Mouse (Mus musculus): Measurements from ENCODE around the gene Sec63.

The Sec63 gene

DNA sequence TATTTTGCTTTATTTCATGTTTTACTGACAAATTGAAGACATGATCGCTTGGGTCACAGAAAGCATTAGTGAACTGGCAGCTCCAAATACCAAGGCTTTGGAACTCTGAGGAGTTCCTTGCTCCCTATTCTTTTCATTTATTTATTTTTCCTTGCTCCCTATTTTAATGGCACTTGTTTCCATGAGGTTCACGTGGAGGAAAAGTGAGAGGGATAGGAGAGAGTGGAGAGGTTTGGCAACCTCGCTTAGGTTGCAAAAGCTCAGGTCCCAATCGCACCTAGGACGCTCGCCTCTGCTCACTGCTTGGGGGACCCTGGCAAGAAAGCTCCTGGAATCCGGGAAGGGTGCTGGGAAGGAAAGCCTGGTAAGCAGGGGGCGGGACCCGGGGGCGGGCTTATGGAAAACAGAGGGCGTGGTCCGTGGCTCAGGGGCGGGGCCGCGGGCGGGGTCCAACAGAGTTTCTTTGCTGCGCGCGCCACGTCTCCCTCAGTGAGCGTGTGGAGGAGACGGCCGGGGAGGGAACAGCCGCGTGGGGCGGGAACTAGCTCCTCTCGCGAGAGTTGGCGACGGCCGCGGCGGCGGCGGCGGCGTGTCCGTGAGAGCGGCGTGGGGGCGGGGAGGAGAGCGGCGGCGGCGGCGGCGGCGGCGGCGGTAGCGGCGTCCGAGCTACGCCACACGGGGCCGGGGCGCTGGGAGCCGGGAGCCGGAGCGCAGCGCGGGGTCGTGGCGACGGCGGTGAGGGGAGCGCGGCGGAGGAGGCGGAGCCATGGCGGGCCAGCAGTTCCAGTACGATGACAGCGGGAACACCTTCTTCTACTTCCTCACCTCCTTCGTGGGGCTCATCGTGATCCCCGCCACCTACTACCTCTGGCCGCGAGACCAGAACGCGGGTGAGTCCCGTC is at the start of gene Sec63:
Gene Sec63 (plus strand): TSS at position 498 of the 902 bp plus-strand sequence.
- WGBS, result under 1% methylated on average over 71 of the region's 81 CpGs

- 24% methylated on average over 9 of the region's 9 CpGs for WGBS
Measured at GRCm38 (mm10) chr10:42714676-42715075, 46.6 kb upstream of the Sec63 start.

DNA sequence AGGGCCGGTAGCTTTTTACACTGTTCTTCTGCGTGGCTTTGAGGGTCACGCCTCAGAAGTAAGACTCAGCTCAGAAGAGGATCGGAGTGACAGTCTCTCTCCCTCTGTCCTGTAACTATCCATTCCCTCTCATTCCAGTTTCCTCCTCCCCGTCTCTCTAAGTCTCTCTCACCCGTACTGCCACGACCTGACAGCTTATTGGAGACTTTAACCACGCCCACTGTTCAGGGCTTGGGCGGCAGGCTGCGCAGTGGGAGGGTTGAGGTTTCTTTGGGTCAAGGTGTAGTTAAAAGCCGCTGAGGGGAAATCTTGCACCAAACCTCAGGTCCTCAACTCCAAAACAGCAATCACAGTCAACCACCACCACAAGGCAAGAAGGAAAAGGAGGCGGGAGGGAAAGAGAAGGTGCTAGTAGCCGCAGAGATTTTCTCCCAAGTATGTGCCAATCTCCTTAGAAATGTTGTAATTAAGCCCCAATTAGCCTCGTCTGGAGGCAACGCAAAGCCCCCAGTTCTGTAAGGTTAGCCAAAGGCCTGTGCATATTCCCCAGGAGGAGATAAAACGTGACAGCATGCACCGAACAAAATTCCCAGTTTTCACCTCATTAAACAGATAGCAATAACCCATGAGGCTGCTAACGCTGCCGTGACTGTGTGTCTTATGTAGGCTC is 45.8 kb upstream of the Sec63 start:
- WGBS, result 42% methylated on average over 19 of the region's 19 CpGs

DNA sequence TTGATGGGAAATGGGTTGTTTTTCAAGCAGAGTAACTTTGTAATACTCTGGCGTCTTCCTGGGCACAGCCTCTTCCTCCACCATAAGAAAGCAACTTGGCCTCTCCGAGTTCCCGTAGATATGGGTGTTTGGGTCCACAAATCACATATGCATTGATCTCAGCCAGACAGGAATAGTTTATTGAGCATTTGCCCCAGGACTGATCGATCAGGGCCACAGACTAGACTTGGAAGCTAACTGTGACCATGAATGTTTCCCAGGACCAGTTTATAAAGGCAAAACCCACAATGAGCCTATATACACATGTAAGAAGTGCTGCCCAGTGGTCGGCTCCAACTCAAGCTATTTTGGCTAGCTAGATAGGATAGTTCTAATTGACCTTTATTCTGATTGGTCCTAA is 39.2 kb upstream of the Sec63 start:
- 95% methylated on average over 5 of the region's 5 CpGs for WGBS

- WGBS, result 76% methylated on average over 13 of the region's 13 CpGs
Measured at GRCm38 (mm10) chr10:42723275-42724232, 37.7 kb upstream of the Sec63 start.

- WGBS, result 25% methylated on average over 2 of the region's 2 CpGs
Measured at GRCm38 (mm10) chr10:42729607-42730006, 31.7 kb upstream of the Sec63 start.

- WGBS, result 51% methylated on average over 5 of the region's 5 CpGs
Measured at GRCm38 (mm10) chr10:42734546-42735060, 26.7 kb upstream of the Sec63 start.

- 79% methylated on average over 10 of the region's 10 CpGs for WGBS
Measured at GRCm38 (mm10) chr10:42751813-42752212, 9.5 kb upstream of the Sec63 start.

- 73% methylated on average over 2 of the region's 2 CpGs for WGBS
Measured at GRCm38 (mm10) chr10:42754341-42754740, 7.0 kb upstream of the Sec63 start.

DNA sequence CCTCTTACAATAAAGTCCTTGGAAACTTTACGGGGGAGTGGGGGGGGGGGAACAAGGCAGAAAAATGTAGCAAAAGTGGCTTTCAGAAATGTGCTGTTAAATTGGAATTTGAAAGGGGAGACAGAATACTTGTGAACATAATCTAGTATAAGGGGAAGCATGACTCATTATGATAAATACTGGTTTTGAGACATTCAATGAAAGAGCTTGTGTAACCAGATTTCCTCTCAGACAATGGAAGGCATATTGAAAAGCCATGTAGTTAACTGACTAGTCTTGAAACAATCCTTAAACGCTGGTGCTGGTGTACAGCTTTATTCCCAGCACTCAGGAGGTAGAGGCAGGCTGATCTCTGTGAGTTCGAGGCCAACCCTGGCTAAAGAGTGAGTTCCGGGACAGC is 1.6 kb upstream of the Sec63 start:
- WGBS, result 83% methylated on average over 4 of the region's 4 CpGs

DNA sequence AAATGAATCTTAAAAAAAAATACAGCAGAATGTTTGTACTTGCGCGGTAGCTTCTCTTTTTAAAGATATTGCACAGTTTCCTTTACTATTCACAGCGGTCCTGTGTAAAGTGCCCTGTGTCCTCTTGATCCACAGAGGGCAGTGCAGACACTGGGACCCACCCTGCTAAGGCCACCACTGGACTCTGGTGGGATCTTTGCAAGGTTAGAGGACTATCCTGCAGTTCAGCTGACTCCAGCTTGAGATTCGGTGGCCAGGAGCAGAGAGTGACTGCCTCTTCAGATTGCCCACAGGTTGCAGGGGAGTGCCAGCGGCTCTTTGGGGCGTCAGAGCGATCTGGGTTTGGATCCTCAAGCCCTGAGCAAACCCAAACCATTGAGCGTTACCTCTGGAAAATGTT is 967 bp upstream of the Sec63 start:
- 59% methylated on average over 8 of the region's 8 CpGs for WGBS

GRCm38 (mm10) chr10:42761901-42762669 is 789 bp downstream of the Sec63 start:
- WGBS, result under 1% methylated on average over 66 of the region's 66 CpGs

DNA sequence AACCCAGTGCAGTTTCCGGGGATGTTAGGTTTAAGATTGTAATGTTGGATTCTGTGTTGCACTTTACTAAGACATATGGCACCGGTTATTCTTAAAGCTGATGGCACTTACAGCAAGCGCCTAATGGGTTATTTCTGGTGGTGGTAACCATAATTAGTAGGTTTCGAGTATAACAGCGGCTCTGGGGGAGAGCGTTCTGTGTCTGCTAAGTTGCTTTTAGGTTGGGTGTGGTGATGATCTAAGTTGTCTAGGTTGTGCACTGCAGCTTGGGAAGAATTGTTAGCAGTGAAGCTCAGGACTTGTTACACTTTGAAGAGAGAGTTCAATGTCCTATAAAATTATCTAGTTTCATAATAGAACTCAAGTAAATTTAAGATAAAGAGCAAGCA is 1.4 kb downstream of the Sec63 start:
- under 1% methylated on average over 6 of the region's 6 CpGs for WGBS

- WGBS, result 41% methylated on average over 4 of the region's 4 CpGs
Measured at GRCm38 (mm10) chr10:42763246-42763645, 1.9 kb downstream of the Sec63 start.

DNA sequence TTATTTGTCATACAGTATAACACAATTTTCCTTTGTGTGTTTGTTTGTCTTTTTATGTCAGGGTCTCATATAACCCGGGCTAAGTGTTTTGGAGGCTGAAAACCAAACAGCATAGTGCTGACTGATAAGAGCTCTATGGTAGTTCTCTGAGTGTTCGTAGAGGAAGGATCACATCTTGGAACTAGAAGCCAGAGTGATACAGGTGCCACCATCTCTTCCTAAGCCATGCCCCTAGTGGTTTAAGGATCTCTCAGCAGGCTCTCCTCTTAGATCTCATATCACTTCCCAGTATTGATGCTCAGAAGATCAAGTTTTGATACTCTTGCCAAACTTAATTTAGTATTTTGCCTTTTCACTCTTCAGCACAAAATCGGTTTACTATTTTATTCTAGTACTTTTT is 14.2 kb downstream of the Sec63 start:
- 69% methylated on average over 3 of the region's 3 CpGs for WGBS

- WGBS, result 92% methylated on average over 2 of the region's 2 CpGs
Measured at GRCm38 (mm10) chr10:42780753-42781152, 19.5 kb downstream of the Sec63 start.

GRCm38 (mm10) chr10:42781672-42782071 is 20.4 kb downstream of the Sec63 start:
- 34% methylated on average over 3 of the region's 3 CpGs for WGBS

DNA sequence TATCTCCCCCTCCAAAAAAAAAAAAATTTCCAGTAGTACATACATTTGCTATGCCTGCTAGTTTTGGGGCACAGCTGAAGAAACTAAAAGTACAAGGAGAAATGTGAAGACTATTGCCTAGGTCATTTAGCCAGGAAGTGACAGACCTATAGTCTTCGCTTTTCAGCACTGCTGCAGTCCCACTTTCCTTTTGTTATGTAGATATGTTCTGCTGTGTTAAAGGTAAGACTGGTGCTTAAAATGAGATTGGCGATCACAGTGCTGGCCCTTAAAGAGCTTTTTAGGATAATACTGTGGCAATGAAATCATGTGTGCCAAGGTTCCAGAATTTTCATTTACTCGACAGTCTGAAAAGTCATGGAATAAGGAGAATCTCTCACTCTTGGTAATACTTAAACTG is 39.6 kb downstream of the Sec63 start:
- WGBS, result 85% methylated on average over 3 of the region's 3 CpGs

DNA sequence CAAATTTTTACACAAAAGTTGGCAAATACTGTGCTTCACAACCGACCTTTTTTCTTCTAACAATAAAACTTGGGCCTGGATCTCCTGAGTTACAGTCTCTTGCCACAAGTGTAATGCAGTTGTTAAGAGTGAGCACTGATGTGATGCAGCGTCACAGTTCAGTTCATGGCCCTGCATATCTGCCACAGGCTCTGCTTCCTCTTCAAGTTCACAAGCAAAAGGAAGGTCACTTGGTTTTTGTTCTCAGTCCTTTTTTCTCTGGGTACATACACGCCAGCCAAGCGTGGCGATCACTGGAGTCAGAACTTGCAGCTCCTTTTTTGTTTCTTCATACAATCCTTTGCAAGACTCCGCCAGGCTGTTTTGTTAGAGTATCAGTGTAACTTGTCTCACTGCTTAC is 64.6 kb downstream of the Sec63 start:
- WGBS, result 68% methylated on average over 6 of the region's 6 CpGs

DNA sequence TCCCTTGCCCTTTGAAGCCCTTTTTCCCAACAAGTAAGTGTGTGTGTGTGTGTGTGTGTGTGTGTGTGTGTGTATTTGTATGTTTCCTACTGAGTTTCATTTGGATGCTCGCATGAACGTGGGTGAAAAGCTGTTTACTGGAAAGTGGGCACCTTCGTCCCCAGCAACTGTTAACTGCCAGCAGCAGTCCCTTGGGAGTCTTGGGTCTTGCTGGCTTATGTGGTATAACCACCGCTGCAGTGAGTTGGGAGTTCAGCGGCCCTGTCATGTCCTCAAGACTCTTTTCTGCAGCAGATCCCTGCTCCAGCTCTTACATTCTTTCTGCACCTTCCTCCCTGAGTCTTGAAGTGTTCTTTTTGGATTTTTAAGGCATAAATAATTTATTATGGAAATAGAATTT is 65.9 kb downstream of the Sec63 start:
- 71% methylated on average over 5 of the region's 5 CpGs for WGBS

DNA sequence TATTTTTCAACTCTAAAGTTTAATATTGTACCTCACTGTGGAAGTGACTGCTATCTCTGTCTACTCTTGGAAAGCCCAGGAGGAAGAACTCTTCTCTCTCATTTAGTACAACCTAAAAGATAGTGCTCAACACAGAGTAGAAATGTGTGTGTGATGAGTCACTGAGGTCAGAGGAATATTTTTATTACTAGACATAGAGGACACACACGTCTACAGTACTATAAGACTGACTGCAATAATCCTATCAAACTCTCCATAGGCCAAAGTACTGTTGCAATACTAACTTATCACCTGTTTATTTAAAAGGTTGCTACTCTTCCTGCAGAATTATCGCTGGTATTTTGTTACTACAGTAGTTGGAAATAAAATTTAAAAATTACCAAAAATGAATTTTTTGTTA is 68.7 kb downstream of the Sec63 start:
- 76% methylated on average over 2 of the region's 2 CpGs for WGBS
